ENCODE assay signal across 10 mouse cellular contexts in the genomic region with DNA sequence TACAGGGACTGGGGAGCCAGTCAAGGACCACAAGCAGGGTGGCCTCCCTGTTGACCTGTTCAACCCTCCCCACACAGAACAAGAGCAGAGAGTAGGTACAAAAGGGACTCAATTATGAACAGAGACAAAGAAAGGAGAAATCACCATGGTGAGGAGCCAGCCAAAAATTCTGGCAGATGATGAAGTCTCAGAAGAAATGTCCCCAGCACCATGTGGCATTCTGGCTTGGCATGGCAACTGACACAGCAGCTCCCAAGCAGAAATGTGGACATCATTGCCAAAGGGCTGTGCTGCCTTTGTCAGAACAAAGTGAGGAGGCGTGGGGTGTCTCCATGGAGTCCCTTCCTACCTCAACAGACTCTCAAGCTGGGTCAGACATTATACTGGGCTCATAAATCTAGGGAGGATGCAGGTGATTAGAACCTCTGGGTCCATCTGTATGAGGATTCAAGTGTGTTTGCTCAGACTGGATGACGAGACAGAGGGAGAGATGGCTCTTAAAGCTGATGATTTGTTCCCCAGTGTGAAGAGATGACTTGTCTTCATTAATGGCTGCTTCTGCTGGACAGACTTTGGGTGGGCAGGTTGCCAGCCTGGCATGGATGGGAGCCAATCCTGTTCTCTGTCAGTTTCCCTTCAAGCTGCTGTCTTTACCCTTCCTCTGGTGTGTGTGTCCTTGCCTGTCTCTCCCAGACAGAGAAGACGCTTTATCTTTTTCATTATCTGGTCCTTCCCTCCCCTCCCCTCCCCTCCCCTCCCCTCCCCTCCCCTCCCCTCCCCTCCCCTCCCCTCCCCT.
DNase-seq lines count a peak whose midpoint lies in the region; ATAC-seq lines count a peak whose summit lies in the region.
"Had no signal": no experiment of that assay in that cellular context is flagged by ENCODE, and none has a peak within 500 bp of the region (broad histone marks: within the 10 kb centered on the region; RNA-seq: fewer than 3 reads in every experiment).

No protein-coding gene starts in this region.

- H3K4me3 ChIP-seq in hindbrain, embryonic 12.5 days: no peak overlapping the region
- no peak overlapping the region for H3K4me3 ChIP-seq in hindbrain, embryonic 11.5 days (ENCODE audit: low read depth, low read length)
- no peak overlapping the region for H3K4me3 ChIP-seq in kidney, embryonic 16.5 days (ENCODE audit: low read length)
- H3K4me3 ChIP-seq: myocyte had no signal

- no peaks in the 10 kb centered on the region for H3K27me3 ChIP-seq in hindbrain, embryonic 12.5 days
- H3K27me3 ChIP-seq in hindbrain, embryonic 11.5 days (ENCODE audit: control insufficient read depth, insufficient read depth, low read length): no peaks in the 10 kb centered on the region
- H3K27me3 ChIP-seq in kidney, embryonic 16.5 days (ENCODE audit: insufficient read depth, low read length): no peaks in the 10 kb centered on the region

- no peak overlapping the region for H3K4me2 ChIP-seq in hindbrain, embryonic 12.5 days (replicated peaks)
- no peak overlapping the region for H3K4me2 ChIP-seq in hindbrain, embryonic 11.5 days (replicated peaks; ENCODE audit: low read depth, low read length)
- H3K4me2 ChIP-seq in kidney, embryonic 16.5 days (replicated peaks; ENCODE audit: low read depth, low read length): no peak overlapping the region

- ATAC-seq in hindbrain, embryonic 12.5 days (ENCODE audit: low FRiP score): peak; percentile 60
- no peak for ATAC-seq in hindbrain, embryonic 11.5 days (ENCODE audit: low FRiP score)
- no peak for ATAC-seq in kidney, embryonic 16.5 days (ENCODE audit: low FRiP score, low TSS enrichment)

- no peak for DNase-seq in hindbrain, embryonic 11.5 days (ENCODE audit: low spot score)
- peak; percentile 8 for DNase-seq in cerebellum, adult 11 months
- DNase-seq in cerebellum, postnatal 25 days: peak; percentile 53 to 74
- DNase-seq in layer of hippocampus, postnatal 10 days (ENCODE audit: low spot score in 2 of 2): peak; percentile 69 to 71
- no peak for DNase-seq in embryo, embryonic 11 days
- DNase-seq in urinary bladder, postnatal 14 days (ENCODE audit: low spot score): no peak

- H3K9me3 ChIP-seq in hindbrain, embryonic 12.5 days (replicated peaks): no peaks in the 10 kb centered on the region
- H3K9me3 ChIP-seq in hindbrain, embryonic 11.5 days (ENCODE audit: control insufficient read depth, low read length): no peaks in the 10 kb centered on the region
- H3K9me3 ChIP-seq in kidney, embryonic 16.5 days (ENCODE audit: low read length): no peaks in the 10 kb centered on the region

- 76% methylated on average over 3 of the region's 3 CpGs for WGBS in hindbrain, embryonic 12.5 days
- 61% methylated on average over 3 of the region's 3 CpGs for WGBS in hindbrain, embryonic 11.5 days
- 78% methylated on average over 3 of the region's 3 CpGs for WGBS in kidney, embryonic 16.5 days

- H3K9ac ChIP-seq in hindbrain, embryonic 12.5 days: no peak overlapping the region
- no peak overlapping the region for H3K9ac ChIP-seq in hindbrain, embryonic 11.5 days (ENCODE audit: low read depth, low read length)
- H3K9ac ChIP-seq in kidney, embryonic 16.5 days (replicated peaks; ENCODE audit: low read length): no peak overlapping the region

- 0 out of 2 replicates have a peak, but pooled peaks cover 6% of the 10 kb centered on the region for H3K4me1 ChIP-seq in hindbrain, embryonic 12.5 days
- no peaks in the 10 kb centered on the region for H3K4me1 ChIP-seq in hindbrain, embryonic 11.5 days (replicated peaks; ENCODE audit: control insufficient read depth, insufficient read depth, low read length)
- no peaks in the 10 kb centered on the region for H3K4me1 ChIP-seq in kidney, embryonic 16.5 days (ENCODE audit: insufficient read depth, low read length)

- H3K36me3 ChIP-seq in hindbrain, embryonic 12.5 days: no peaks in the 10 kb centered on the region
- H3K36me3 ChIP-seq in hindbrain, embryonic 11.5 days (ENCODE audit: control insufficient read depth, insufficient read depth, low read length): no peaks in the 10 kb centered on the region
- H3K36me3 ChIP-seq in kidney, embryonic 16.5 days (ENCODE audit: insufficient read depth, low read length): no peaks in the 10 kb centered on the region

- H3K27ac ChIP-seq in hindbrain, embryonic 12.5 days: no peak overlapping the region
- H3K27ac ChIP-seq in hindbrain, embryonic 11.5 days (ENCODE audit: low read depth, low read length): no peak overlapping the region
- H3K27ac ChIP-seq in kidney, embryonic 16.5 days (ENCODE audit: low read length): no peak overlapping the region
- H3K27ac ChIP-seq: kidney, postnatal 0 days had no signal

Comparison
In these comparisons a context has a peak if more than half of its experiments do, and no peak if none do; other contexts are left out.
1. DNase-seq: peak in cerebellum, adult 11 months (single experiment), cerebellum, postnatal 25 days (2 of 2) and layer of hippocampus, postnatal 10 days (2 of 2); none in hindbrain, embryonic 11.5 days (single experiment), embryo, embryonic 11 days (single experiment) and urinary bladder, postnatal 14 days (single experiment).